Mouse (Mus musculus) thymus, adult 2 months (tissue): ENCODE results near the gene Emsy. TPM values are rescaled to one million over a fixed set of nuclear protein-coding genes. Genes with fewer than 3 reads are reported as not detected.

Experiments used
- DNase-seq: peaks from one replicate; pipeline ENCODE4 v3.0.0; 2021
- H3K27ac ChIP-seq: fragments of 200-500 bp; 2 replicates; pipeline ENCODE4 v1.5.1; 2012; ENCODE audit warnings: low read length, control low read depth; ENCODE audit not compliant: control insufficient read depth, insufficient read depth
- H3K27me3 ChIP-seq: fragments of 200-500 bp; 2 replicates; pipeline ENCODE4 v1.6.1; 2012; ENCODE audit warnings: mild to moderate bottlenecking, low read length, moderate library complexity, mixed read lengths; ENCODE audit not compliant: control insufficient read depth, insufficient read depth
- H3K36me3 ChIP-seq: fragments of 200-500 bp; 2 replicates; pipeline ENCODE4 v1.6.1; 2012; ENCODE audit warnings: mild to moderate bottlenecking, low read length, moderate library complexity; ENCODE audit not compliant: control insufficient read depth, insufficient read depth
- H3K4me1 ChIP-seq: fragments of 200-500 bp; replicated peaks from 2 replicates; pipeline ENCODE4 v1.6.1; 2012; ENCODE audit warnings: low read length; ENCODE audit not compliant: control insufficient read depth, insufficient read depth
- H3K4me3 ChIP-seq: fragments of 200-500 bp; 2 replicates; pipeline ENCODE4 v1.5.1; 2012; ENCODE audit warnings: mild to moderate bottlenecking, low read length, control low read depth, moderate library complexity; ENCODE audit not compliant: control insufficient read depth, insufficient read depth
- CTCF ChIP-seq: fragments of 200-500 bp; IDR thresholded peaks from 2 replicates; pipeline ENCODE4 v1.5.1; 2012; ENCODE audit warnings: mild to moderate bottlenecking, control low read depth, low read length, moderate library complexity, borderline replicate concordance; ENCODE audit not compliant: control insufficient read depth, poor library complexity, insufficient read depth; ENCODE audit errors: extremely low read depth
- POLR2A ChIP-seq: fragments of 200-500 bp; IDR thresholded peaks from 2 replicates; pipeline ENCODE4 v1.6.1; 2012; ENCODE audit warnings: mild to moderate bottlenecking, low read length, control low read depth, moderate library complexity; ENCODE audit not compliant: control insufficient read depth, poor library complexity, insufficient read depth; ENCODE audit errors: extremely low read depth
- WGBS: fragments of 180-500 bp; shearing (Covaris S2); methylation state at CpG from one replicate; pipeline ENCODE4 v1.1.7; 2018; 5-methylcytosine and 5-hydroxymethylcytosine counted together
- polyA plus RNA-seq: library from polyadenylated mRNA; depleted of rRNA; stranded (reverse); fragments of >200 nt; gene quantifications from 2 replicates; pipeline ENCODE4 v1.2.3, GENCODE M21; 2012

The Emsy gene
- polyA plus RNA-seq, 1 experiment, result 52.8 TPM

DNA sequence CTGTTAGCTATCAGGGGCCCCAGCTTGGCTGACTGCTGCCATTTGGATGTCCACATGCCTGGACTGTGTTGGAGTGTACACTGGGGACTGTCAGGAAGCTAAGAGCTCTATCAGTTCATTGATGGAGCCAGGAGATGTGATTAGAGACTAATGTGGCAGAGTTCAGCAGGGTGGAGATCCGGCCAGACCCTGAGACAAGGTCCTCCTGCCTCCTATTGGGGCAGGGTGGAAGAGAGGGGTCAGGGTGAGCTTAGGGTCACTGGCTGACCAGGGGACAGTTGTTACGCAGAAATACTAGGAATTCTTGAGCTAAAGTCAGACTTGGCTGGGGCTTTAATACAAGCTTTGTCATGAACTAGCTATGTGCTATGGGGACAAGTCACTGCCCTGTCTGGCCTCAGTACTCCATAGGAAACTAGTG lies 81.8 kb downstream of the Emsy start:
- Histone ChIP-seq H3K4me3 (no peak overlapping the region), H3K27ac (no peak overlapping the region), H3K4me1 (peaks cover 54% of the 10 kb centered on the region), H3K27me3 (no peaks in the 10 kb centered on the region), H3K36me3 (no peaks in the 10 kb centered on the region)
- 95% methylated on average over 2 of the region's 2 CpGs for WGBS
- TF ChIP-seq POLR2A (no peak), CTCF (no peak)
- no peak for DNase-seq

DNA sequence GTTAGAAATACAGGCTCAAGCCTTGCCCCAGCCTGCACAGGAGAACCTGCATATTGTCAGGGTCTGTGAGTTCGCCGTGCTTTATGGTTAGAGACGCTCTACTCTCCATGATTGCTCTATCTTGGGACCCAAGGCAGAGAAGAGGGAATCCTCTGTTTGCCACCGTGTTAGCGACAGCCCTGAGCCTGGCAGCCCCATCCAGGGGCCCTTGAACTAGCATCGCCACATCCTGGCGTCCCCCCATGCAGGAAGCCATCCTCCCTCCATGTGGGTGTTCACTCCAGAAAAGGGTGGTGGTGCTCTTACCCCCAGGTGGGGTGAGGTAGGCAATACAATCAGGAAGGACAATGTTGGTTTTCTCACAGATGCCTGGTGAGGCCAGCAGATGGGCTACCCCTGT lies 82.3 kb downstream of the Emsy start:
- TF ChIP-seq CTCF (no peak), POLR2A (no peak)
- H3K36me3 ChIP-seq, result no peaks in the 10 kb centered on the region
- H3K27me3 ChIP-seq, result no peaks in the 10 kb centered on the region
- H3K27ac ChIP-seq, result no peak overlapping the region
- 44% methylated on average over 7 of the region's 7 CpGs for WGBS
- H3K4me1 ChIP-seq, result peaks cover 54% of the 10 kb centered on the region
- no peak overlapping the region for H3K4me3 ChIP-seq
- DNase-seq, result no peak

DNA sequence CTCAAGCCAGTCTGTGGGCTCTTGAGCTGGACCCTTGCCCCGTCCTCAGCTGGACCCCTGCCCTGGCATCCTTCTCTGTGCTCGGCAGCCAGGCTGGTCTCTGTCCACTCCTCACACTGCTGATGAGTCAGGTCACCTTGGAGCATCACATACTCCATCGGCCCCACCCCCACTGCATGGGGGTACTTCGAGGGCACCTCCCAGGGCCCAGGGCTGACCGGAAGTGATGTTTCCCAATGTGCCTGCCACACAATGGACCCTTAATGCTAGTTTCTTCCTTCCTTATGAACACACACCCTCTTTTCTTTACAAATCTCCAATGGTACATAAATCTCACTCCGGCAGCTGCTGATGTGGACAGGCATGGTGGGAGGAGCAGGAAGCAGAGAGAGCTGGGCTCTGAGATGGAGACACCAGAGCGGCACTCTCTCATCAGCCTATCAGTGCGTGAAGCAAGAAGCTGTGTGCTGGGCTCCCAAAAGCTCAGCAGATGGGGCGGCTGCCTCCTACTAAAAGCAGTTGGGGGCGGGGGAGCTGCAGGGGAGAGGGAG lies 83.3 kb downstream of the Emsy start:
- Histone ChIP-seq H3K27ac (no peak overlapping the region), H3K4me3 (no peak overlapping the region), H3K27me3 (no peaks in the 10 kb centered on the region), H3K4me1 (peaks cover 54% of the 10 kb centered on the region), H3K36me3 (no peaks in the 10 kb centered on the region)
- TF ChIP-seq POLR2A, result no peak
- TF ChIP-seq CTCF, result no peak
- WGBS, result 70% methylated on average over 10 of the region's 10 CpGs
- DNase-seq, result no peak

GRCm38 (mm10) chr7:98572223-98572868 lies 84.2 kb downstream of the Emsy start:
- no peak overlapping the region for H3K27ac ChIP-seq
- no peak for TF ChIP-seq CTCF
- no peak for TF ChIP-seq POLR2A
- no peaks in the 10 kb centered on the region for H3K27me3 ChIP-seq
- no peak overlapping the region for H3K4me3 ChIP-seq
- 94% methylated on average over 10 of the region's 10 CpGs for WGBS
- H3K36me3 ChIP-seq, result no peaks in the 10 kb centered on the region
- DNase-seq, result no peak
- H3K4me1 ChIP-seq, result peaks cover 54% of the 10 kb centered on the region

- DNase-seq, result no peak
- Histone ChIP-seq H3K27ac (no peak overlapping the region), H3K27me3 (no peaks in the 10 kb centered on the region), H3K4me3 (no peak overlapping the region), H3K36me3 (no peaks in the 10 kb centered on the region), H3K4me1 (peaks cover 49% of the 10 kb centered on the region)
- WGBS, result 53% methylated on average over 8 of the region's 8 CpGs
- TF ChIP-seq POLR2A (no peak), CTCF (no peak)
Observed at GRCm38 (mm10) chr7:98570824-98571505, 85.6 kb downstream of the Emsy start.

DNA sequence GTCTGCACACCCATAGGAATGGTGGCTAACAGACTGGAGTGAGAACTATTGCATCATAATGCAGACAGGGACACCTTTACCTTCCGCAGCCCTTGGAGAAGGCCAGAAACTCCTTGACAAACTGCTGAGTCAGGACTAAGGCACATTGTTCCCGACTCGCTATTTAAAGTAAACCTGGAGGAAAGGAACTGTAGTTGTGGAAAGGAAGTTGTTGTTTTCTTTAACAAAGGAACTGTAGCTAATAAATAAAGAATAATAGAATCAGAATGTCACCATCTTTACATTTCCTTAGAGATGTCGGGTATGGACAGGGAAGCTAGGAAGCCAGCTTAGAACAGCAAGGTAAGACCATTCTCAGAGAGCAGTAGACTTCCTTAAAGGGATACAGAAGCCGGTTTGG lies 89.5 kb downstream of the Emsy start:
- 58% methylated on average over 5 of the region's 5 CpGs for WGBS
- Histone ChIP-seq H3K4me1 (peaks cover 42% of the 10 kb centered on the region), H3K27ac (no peak overlapping the region), H3K27me3 (no peaks in the 10 kb centered on the region), H3K4me3 (no peak overlapping the region), H3K36me3 (no peaks in the 10 kb centered on the region)
- TF ChIP-seq POLR2A, result no peak
- TF ChIP-seq CTCF, result no peak
- DNase-seq, result no peak
